Mouse (Mus musculus) megakaryocyte, embryonic 14.5 days (primary cell): ENCODE results near the gene Actbl2. TPM values are rescaled to one million over a fixed set of nuclear protein-coding genes. Genes with fewer than 3 reads are reported as not detected.

Source experiments
- H3K27me3 ChIP-seq: replicated peaks from 2 replicates; pipeline ENCODE3; 2012; ENCODE audit warnings: inconsistent platforms
- H3K36me3 ChIP-seq: replicated peaks from 2 replicates; pipeline ENCODE3; 2012; ENCODE audit warnings: low read length, inconsistent platforms, mixed read lengths
- H3K4me1 ChIP-seq: 2 replicates; pipeline ENCODE4 v1.6.1; 2012; ENCODE audit warnings: inconsistent platforms
- H3K4me3 ChIP-seq: replicated peaks from 2 replicates; pipeline ENCODE3; 2012; ENCODE audit warnings: moderate library complexity, mild to moderate bottlenecking, inconsistent platforms
- H3K9me3 ChIP-seq: 2 replicates; pipeline ENCODE4 v1.6.1; 2012; ENCODE audit warnings: inconsistent platforms
- FLI1 ChIP-seq: IDR thresholded peaks from 2 replicates; pipeline ENCODE4 v1.6.1; 2012; ENCODE audit warnings: low read length, inconsistent platforms, mixed read lengths
- GATA1 ChIP-seq: IDR thresholded peaks from 3 replicates; pipeline ENCODE4 v1.6.1; 2012; ENCODE audit warnings: mixed read lengths, low read length, inconsistent platforms, borderline replicate concordance
- polyA plus RNA-seq: library from polyadenylated mRNA; stranded (reverse); fragments of >175 nt; gene quantifications from 2 replicates; pipeline ENCODE4 v1.2.3, GENCODE M21; 2012; ENCODE audit warnings: low replicate concordance; ENCODE audit not compliant: insufficient read depth

The Actbl2 gene
- polyA plus RNA-seq, 1 experiment: not detected

DNA sequence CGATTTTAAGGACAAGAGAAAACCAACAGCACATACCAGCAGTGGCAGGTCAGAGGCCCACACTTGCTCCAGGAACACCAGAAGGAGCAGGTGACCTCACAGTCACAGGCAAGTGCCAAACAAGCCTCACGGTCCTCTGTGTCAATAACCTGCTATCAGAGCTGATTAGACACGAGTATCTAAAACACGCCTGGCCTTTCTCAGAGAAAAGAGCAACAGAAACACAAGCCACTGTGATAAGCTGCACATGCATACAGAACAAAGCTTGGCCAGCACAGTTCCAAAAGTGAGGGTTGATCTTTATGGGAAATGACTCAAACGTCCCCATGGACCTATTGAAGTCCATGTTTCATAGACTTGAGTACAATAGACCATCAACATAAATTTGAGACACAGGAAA lies 41.2 kb downstream of the Actbl2 start:
- Histone ChIP-seq H3K4me3 (no peak overlapping the region), H3K9me3 (no peaks in the 10 kb centered on the region; the same call in 1 of the 2 replicates), H3K4me1 (peaks cover 11% of the 10 kb centered on the region), H3K27me3 (peaks cover 24% of the 10 kb centered on the region), H3K36me3 (no peaks in the 10 kb centered on the region)
- TF ChIP-seq FLI1 (no peak), GATA1 (no peak)

DNA sequence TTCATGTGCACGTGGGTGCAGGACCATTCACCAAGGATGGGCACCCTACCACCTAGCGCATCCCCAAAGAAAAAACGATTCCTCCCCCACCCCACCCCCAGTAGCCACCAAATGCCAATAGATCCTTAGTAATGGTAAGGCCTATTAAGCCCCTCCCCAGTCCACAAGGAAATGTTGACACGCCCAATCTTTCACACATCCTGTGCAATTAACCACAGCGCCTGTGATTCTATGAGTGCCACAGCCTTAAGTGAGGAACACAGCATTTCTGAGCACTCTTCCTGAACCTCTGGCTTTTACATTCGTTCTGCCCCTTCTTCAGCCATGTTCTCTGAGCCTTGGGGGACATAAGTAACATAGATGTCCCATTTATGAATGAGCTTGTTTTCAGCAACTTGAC lies 42.8 kb downstream of the Actbl2 start:
- no peak for TF ChIP-seq GATA1
- TF ChIP-seq FLI1: no peak
- no peak overlapping the region for H3K4me3 ChIP-seq
- peaks cover 24% of the 10 kb centered on the region for H3K27me3 ChIP-seq
- H3K9me3 ChIP-seq: no peaks in the 10 kb centered on the region; the same call in 1 of the 2 replicates
- H3K36me3 ChIP-seq: no peaks in the 10 kb centered on the region
- H3K4me1 ChIP-seq: peaks cover 11% of the 10 kb centered on the region

DNA sequence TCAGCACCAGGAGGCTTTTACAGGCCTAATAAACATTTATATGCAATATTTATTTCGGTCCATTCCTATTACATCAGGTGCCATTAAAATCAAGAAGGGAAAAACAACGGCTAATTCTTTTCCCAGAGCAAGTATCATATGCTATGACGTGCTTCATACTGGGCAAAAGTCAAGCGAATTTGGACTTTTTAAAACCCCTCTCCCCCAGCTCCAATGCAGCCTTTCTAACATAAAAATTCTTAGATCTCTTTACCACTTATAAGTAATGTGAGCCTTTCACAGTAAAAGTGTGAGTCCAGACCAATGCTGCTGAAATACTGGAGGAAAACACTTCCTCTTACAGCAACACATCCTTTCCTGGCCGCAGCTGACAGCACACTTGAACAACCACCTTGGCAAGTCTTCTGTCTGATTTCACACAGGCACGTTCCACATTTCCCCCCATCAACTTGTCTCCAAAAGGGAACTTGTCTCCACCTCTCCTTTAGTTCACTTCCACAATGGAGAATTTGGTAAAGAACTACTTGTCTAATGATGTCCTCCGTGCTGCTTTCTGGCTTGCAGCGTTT lies 44.4 kb downstream of the Actbl2 start:
- Histone ChIP-seq H3K9me3 (no peaks in the 10 kb centered on the region; the same call in 1 of the 2 replicates), H3K27me3 (peaks cover 18% of the 10 kb centered on the region), H3K4me3 (no peak overlapping the region), H3K36me3 (no peaks in the 10 kb centered on the region), H3K4me1 (peaks cover 11% of the 10 kb centered on the region)
- TF ChIP-seq GATA1 (no peak), FLI1 (no peak)

DNA sequence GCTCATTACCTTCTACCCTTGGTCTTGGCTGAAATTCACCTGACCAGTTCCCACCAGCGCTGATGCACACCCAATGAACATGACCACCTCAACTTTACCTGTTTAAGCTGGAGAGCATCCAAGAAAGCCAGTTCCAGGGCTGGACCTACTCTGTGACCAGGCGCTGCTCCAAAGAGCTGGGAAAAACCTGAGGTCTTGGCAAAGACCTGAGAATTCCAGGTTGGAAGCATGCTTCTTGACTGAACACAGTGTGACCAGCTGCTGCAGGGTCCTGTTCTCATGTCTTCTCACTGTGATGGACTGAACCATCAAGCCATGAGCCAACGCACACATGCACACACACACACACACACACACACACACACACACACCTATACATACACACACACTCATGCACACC lies 46.0 kb downstream of the Actbl2 start:
- Histone ChIP-seq H3K36me3 (no peaks in the 10 kb centered on the region), H3K27me3 (peaks cover 17% of the 10 kb centered on the region), H3K4me3 (no peak overlapping the region), H3K9me3 (no peaks in the 10 kb centered on the region), H3K4me1 (peaks cover 11% of the 10 kb centered on the region)
- TF ChIP-seq FLI1 (no peak), GATA1 (no peak)

DNA sequence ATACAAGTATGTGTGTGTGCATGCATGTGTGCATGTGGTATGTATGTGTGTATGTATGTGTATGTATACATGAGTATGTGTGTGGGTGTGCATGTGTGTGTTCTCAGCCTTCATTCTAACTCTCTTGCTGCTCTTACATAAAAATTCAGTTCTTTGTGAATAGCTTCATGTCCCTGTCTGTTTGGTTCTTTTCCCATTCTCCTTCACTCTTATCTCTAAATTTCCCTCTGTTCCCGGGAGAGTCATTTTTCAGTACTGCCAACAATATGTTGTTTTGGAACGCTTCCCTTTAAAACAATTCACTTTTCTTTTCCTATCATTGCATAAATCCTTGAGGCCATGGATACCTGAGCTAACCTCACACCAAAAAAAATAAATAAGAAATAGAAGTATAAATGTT lies 46.6 kb downstream of the Actbl2 start:
- no peaks in the 10 kb centered on the region for H3K36me3 ChIP-seq
- H3K27me3 ChIP-seq: peaks cover 16% of the 10 kb centered on the region
- H3K4me1 ChIP-seq: peaks cover 11% of the 10 kb centered on the region
- no peak overlapping the region for H3K4me3 ChIP-seq
- TF ChIP-seq GATA1 (no peak), FLI1 (no peak)
- no peaks in the 10 kb centered on the region for H3K9me3 ChIP-seq

DNA sequence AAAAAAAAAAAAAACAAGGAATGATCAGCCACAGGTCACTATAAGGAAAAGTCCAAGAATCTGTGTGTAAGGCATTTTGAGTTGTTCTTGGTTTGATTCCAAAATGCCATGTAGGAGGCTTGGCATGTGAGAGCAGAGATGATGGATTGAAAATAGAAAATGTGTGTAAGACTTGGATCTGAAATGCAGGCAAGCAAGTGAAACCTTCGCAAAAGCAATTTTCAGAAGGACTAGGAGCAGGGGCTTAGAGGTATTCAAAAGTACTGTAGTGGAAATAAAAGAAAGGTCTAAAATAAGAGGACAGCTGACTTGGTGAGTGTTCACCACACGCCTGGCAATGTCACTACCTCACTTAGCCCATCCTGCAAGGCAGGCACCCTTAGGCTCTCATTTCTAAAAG lies 49.4 kb downstream of the Actbl2 start:
- no peaks in the 10 kb centered on the region for H3K36me3 ChIP-seq
- H3K4me3 ChIP-seq: no peak overlapping the region
- no peaks in the 10 kb centered on the region for H3K4me1 ChIP-seq
- H3K27me3 ChIP-seq: peaks cover 16% of the 10 kb centered on the region
- no peak for TF ChIP-seq GATA1
- no peak for TF ChIP-seq FLI1
- H3K9me3 ChIP-seq: no peaks in the 10 kb centered on the region

DNA sequence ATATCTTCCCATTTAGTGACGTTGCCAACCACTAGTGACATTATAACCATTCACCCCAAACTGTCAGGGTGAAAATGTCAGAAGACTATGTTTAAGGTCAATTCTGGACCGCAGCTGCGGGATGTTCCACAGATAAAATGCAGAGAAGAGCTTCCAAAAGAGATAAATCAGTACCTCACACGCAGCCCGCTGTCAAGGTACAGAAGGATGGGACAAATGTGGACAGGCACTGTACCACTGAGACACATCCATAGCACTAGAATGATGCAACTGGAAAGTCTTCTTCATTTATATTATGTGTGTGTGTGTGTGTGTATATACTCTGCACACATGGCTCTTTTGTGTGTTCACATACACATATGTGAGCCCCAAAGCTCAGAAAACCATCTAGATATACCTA lies 49.9 kb downstream of the Actbl2 start:
- no peaks in the 10 kb centered on the region for H3K36me3 ChIP-seq
- no peaks in the 10 kb centered on the region for H3K9me3 ChIP-seq
- H3K4me3 ChIP-seq: no peak overlapping the region
- no peaks in the 10 kb centered on the region for H3K4me1 ChIP-seq
- peaks cover 15% of the 10 kb centered on the region for H3K27me3 ChIP-seq
- TF ChIP-seq GATA1 (no peak), FLI1 (no peak)

Other genes with a start within 250 kb of the Actbl2 start
- gene Gpbp1, start 235.1 kb downstream of the Actbl2 start, polyA plus RNA-seq: 3.7 TPM in 1 of 2 replicates, not detected in the other